Mouse (Mus musculus) CH12.LX (cell line): ENCODE measurements around the gene Pla2r1. TPM values are rescaled to one million over a fixed set of nuclear protein-coding genes. Genes with fewer than 3 reads are reported as not detected.

Source experiments
- DNase-seq: peaks from one replicate; pipeline ENCODE4 v3.0.0-alpha.2; 2013; ENCODE audit errors: extremely low read depth
- H3K27ac ChIP-seq: 2 replicates; pipeline ENCODE4 v1.5.1; 2012; ENCODE audit warnings: low read depth, mild to moderate bottlenecking, control low read depth, moderate library complexity; ENCODE audit not compliant: insufficient read depth
- H3K27me3 ChIP-seq: replicated peaks from 2 replicates; pipeline ENCODE3; 2012; ENCODE audit warnings: inconsistent platforms
- H3K36me3 ChIP-seq, 2 experiments: replicated peaks in 1 of 2; 2 replicates each; pipeline versions ENCODE3 to v1.6.1; 2012; ENCODE audit warnings: inconsistent platforms in 1 of 2, low read length in 1 of 2, mild to moderate bottlenecking in 1 of 2, mixed read lengths in 1 of 2, moderate library complexity in 1 of 2; ENCODE audit not compliant: control insufficient read depth in 1 of 2, insufficient read depth in 1 of 2
- H3K4me1 ChIP-seq, 2 experiments: 2 replicates each; pipeline ENCODE4 v1.6.1; 2012; ENCODE audit warnings: inconsistent platforms in 1 of 2, moderate library complexity in 1 of 2; ENCODE audit not compliant: insufficient read depth in 2 of 2, control insufficient read depth in 1 of 2
- H3K4me2 ChIP-seq: 2 replicates; pipeline ENCODE4 v1.6.1; 2012; ENCODE audit warnings: low read depth, mild to moderate bottlenecking, control low read depth; ENCODE audit not compliant: poor library complexity, insufficient read depth, severe bottlenecking
- H3K4me3 ChIP-seq, 3 experiments: fragments of 150-350 bp in 1 of 3; sonication (generic) in 1 of 3; replicated peaks in 1 of 3; 2 replicates each; pipeline versions ENCODE3 to v1.5.1; 2011 to 2012; ENCODE audit warnings: low read depth in 2 of 3, low read length in 2 of 3, mild to moderate bottlenecking in 2 of 3, moderate library complexity in 2 of 3, control low read depth in 1 of 3, improper control_type of control experiment in 1 of 3, inconsistent platforms in 1 of 3, mixed read lengths in 1 of 3; ENCODE audit not compliant: poor library complexity in 1 of 3
- H3K79me2 ChIP-seq: replicated peaks from 2 replicates; pipeline ENCODE4 v1.6.1; 2012; ENCODE audit warnings: mild to moderate bottlenecking, moderate library complexity; ENCODE audit not compliant: control insufficient read depth, poor library complexity, insufficient read depth, severe bottlenecking; ENCODE audit errors: extremely low read depth
- H3K9ac ChIP-seq: 2 replicates; pipeline ENCODE4 v1.6.1; 2012; ENCODE audit warnings: low read depth, mild to moderate bottlenecking, control low read depth, moderate library complexity; ENCODE audit not compliant: insufficient read depth
- H3K9me3 ChIP-seq: replicated peaks from 2 replicates; pipeline ENCODE3; 2012; ENCODE audit warnings: low read length, inconsistent platforms, mixed read lengths
- BHLHE40 ChIP-seq: IDR thresholded peaks from 2 replicates; pipeline ENCODE4 v1.6.1; 2011; ENCODE audit warnings: mild to moderate bottlenecking, low read depth, low read length, improper control_type of control experiment
- CHD1 ChIP-seq: IDR thresholded peaks from 2 replicates; pipeline ENCODE4 v1.6.1; 2012; ENCODE audit warnings: low read depth, low read length, improper control_type of control experiment, inconsistent platforms
- CHD2 ChIP-seq: IDR thresholded peaks from 2 replicates; pipeline ENCODE4 v1.6.1; 2011; ENCODE audit warnings: low read length, improper control_type of control experiment
- CTCF ChIP-seq, 2 experiments: IDR thresholded peaks in 1 of 2; conservative IDR thresholded peaks in 1 of 2; 2 replicates each; pipeline ENCODE4 v1.5.1; 2011 to 2012; ENCODE audit warnings: low read depth in 2 of 2, low read length in 2 of 2, improper control_type of control experiment in 1 of 2, inconsistent platforms in 1 of 2, mild to moderate bottlenecking in 1 of 2, moderate library complexity in 1 of 2
- ELF1 ChIP-seq: IDR thresholded peaks from 2 replicates; pipeline ENCODE4 v1.6.1; 2014; ENCODE audit warnings: low read depth, mild to moderate bottlenecking, inconsistent platforms, low read length, improper control_type of control experiment
- EP300 ChIP-seq: IDR thresholded peaks from 2 replicates; pipeline ENCODE4 v1.6.1; 2011; ENCODE audit warnings: low read length, improper control_type of control experiment
- GABPA ChIP-seq: IDR thresholded peaks from 2 replicates; pipeline ENCODE4 v1.6.1; 2012; ENCODE audit warnings: low read depth, low read length, improper control_type of control experiment, inconsistent platforms; ENCODE audit not compliant: insufficient replicate concordance
- HCFC1 ChIP-seq: IDR thresholded peaks from 2 replicates; pipeline ENCODE4 v1.6.1; 2012; ENCODE audit warnings: low read depth, mild to moderate bottlenecking, inconsistent platforms, low read length, improper control_type of control experiment
- IRF4 ChIP-seq: IDR thresholded peaks from 2 replicates; pipeline ENCODE4 v1.6.1; 2014; ENCODE audit warnings: low read depth, mild to moderate bottlenecking, inconsistent platforms, low read length, improper control_type of control experiment
- JUN ChIP-seq: IDR thresholded peaks from 2 replicates; pipeline ENCODE4 v1.6.1; 2011; ENCODE audit warnings: low read depth, mild to moderate bottlenecking, low read length, improper control_type of control experiment, moderate library complexity; ENCODE audit not compliant: insufficient read depth
- MAFK ChIP-seq: IDR thresholded peaks from 2 replicates; pipeline ENCODE4 v1.6.1; 2011; ENCODE audit warnings: low read length, improper control_type of control experiment; ENCODE audit not compliant: insufficient replicate concordance
- MAX ChIP-seq: IDR thresholded peaks from 2 replicates; pipeline ENCODE4 v1.6.1; 2011; ENCODE audit warnings: low read length, improper control_type of control experiment
- MXI1 ChIP-seq: IDR thresholded peaks from 2 replicates; pipeline ENCODE4 v1.6.1; 2011; ENCODE audit warnings: mild to moderate bottlenecking, low read depth, low read length, improper control_type of control experiment
- NELFE ChIP-seq: IDR thresholded peaks from 2 replicates; pipeline ENCODE4 v1.6.1; 2011; ENCODE audit warnings: low read depth, low read length, improper control_type of control experiment
- NRF1 ChIP-seq: IDR thresholded peaks from 2 replicates; pipeline ENCODE4 v1.6.1; 2014; ENCODE audit warnings: low read depth, mild to moderate bottlenecking, inconsistent platforms, low read length, improper control_type of control experiment, moderate library complexity
- POLR2AphosphoS2 ChIP-seq: IDR thresholded peaks from 2 replicates; pipeline ENCODE4 v1.6.1; 2011; ENCODE audit warnings: low read depth, low read length, improper control_type of control experiment
- RAD21 ChIP-seq: IDR thresholded peaks from 2 replicates; pipeline ENCODE4 v1.6.1; 2011; ENCODE audit warnings: low read depth, mild to moderate bottlenecking, low read length, improper control_type of control experiment, moderate library complexity
- SIN3A ChIP-seq: IDR thresholded peaks from 2 replicates; pipeline ENCODE4 v1.6.1; 2012; ENCODE audit warnings: low read length, improper control_type of control experiment, inconsistent platforms
- SMC3 ChIP-seq: IDR thresholded peaks from 2 replicates; pipeline ENCODE4 v1.6.1; 2011; ENCODE audit warnings: low read depth, low read length, improper control_type of control experiment
- TBP ChIP-seq: conservative IDR thresholded peaks from 2 replicates; pipeline ENCODE4 v1.6.1; 2011; ENCODE audit warnings: low read depth, low read length, improper control_type of control experiment
- TCF12 ChIP-seq: IDR thresholded peaks from 2 replicates; pipeline ENCODE4 v1.6.1; 2014; ENCODE audit warnings: low read depth, mild to moderate bottlenecking, inconsistent platforms, low read length, improper control_type of control experiment
- UBTF ChIP-seq: IDR thresholded peaks from 2 replicates; pipeline ENCODE4 v1.6.1; 2012; ENCODE audit warnings: low read depth, mild to moderate bottlenecking, inconsistent platforms, low read length, improper control_type of control experiment, moderate library complexity
- USF2 ChIP-seq: conservative IDR thresholded peaks from 2 replicates; pipeline ENCODE4 v1.6.1; 2011; ENCODE audit warnings: low read depth, low read length, improper control_type of control experiment
- ZC3H11A ChIP-seq: IDR thresholded peaks from 2 replicates; pipeline ENCODE4 v1.6.1; 2012; ENCODE audit warnings: low read depth, mild to moderate bottlenecking, inconsistent platforms, low read length, improper control_type of control experiment
- ZKSCAN1 ChIP-seq: IDR thresholded peaks from 2 replicates; pipeline ENCODE4 v1.6.1; 2012; ENCODE audit warnings: low read depth, inconsistent platforms, low read length, improper control_type of control experiment, borderline replicate concordance
- ZNF384 ChIP-seq: IDR thresholded peaks from 2 replicates; pipeline ENCODE4 v1.6.1; 2012; ENCODE audit warnings: low read depth, low read length, improper control_type of control experiment, inconsistent platforms
- dilution Hi-C: fragments of 300-500 bp; cut with MboI; formaldehyde crosslinking; loops from 2 replicates; pipeline ENCODE4 v1.14.3; 2020; ENCODE audit warnings: low sequenced_read_pairs; ENCODE audit not compliant: extremely low pct_unique_long_range_greater_than_20kb, extremely low pct_ligation_motif_present
- in situ Hi-C: fragments of 300-500 bp; cut with MboI; formaldehyde crosslinking; loops from 3 replicates; pipeline ENCODE4 v1.14.3; 2019; ENCODE audit warnings: low sequenced_read_pairs, low pct_ligation_motif_present, low pct_unique_long_range_greater_than_20kb, mixed read lengths
- polyA plus RNA-seq: library from polyadenylated mRNA; unstranded; fragments of >175 nt; gene quantifications from 2 replicates; pipeline ENCODE4 v1.2.1, GENCODE M21; 2012; ENCODE audit warnings: low read depth; ENCODE audit not compliant: insufficient read length
- total RNA-seq, 2 experiments: library from RNA; depleted of rRNA; stranded (reverse); fragments of 300-350 nt in 1 of 2; fragments of >200 nt in 1 of 2; gene quantifications; 2 replicates each; pipeline ENCODE4 v1.2.3; 2012 to 2014

Pla2r1 gene
- total and polyA plus RNA-seq, 3 experiments: not detected

GRCm38 (mm10) chr2:60387363-60387762 is 165.7 kb downstream of the Pla2r1 start:
- no peak overlapping the region for H3K4me3 ChIP-seq
- dilution Hi-C loops (no loop called here), in situ Hi-C loops (no loop called here)
- H3K27ac ChIP-seq: no peak overlapping the region
- H3K79me2 ChIP-seq: no peaks in the 10 kb centered on the region
- no peaks in the 10 kb centered on the region for H3K9me3 ChIP-seq
- no peak for DNase-seq
- no peak overlapping the region for H3K4me2 ChIP-seq
- peaks cover 3% of the 10 kb centered on the region for H3K27me3 ChIP-seq
- H3K36me3 ChIP-seq: no peaks in the 10 kb centered on the region
- peaks cover 3 to 9% of the 10 kb centered on the region in 2 experiments for H3K4me1 ChIP-seq
- H3K9ac ChIP-seq: no peak overlapping the region
- TF ChIP-seq ZC3H11A (no peak), NELFE (no peak), NRF1 (no peak), SIN3A (no peak), HCFC1 (no peak), ZKSCAN1 (no peak), ELF1 (no peak), SMC3 (no peak), MXI1 (no peak), MAFK (no peak), TBP (no peak), JUN (no peak), CTCF (conservative IDR thresholded peaks at IDR 0.05 in 1 of 2, IDR thresholded peaks at IDR 0.05 in 1 of 2; ENCODE audit: low read depth in 2 of 2, low read length in 2 of 2) (no peak), MAX (no peak), EP300 (no peak), ZNF384 (no peak), RAD21 (no peak), TCF12 (no peak), CHD2 (no peak)

GRCm38 (mm10) chr2:60386835-60387234 is 166.3 kb downstream of the Pla2r1 start:
- Histone ChIP-seq H3K36me3 (no peaks in the 10 kb centered on the region), H3K9ac (no peak overlapping the region), H3K4me3 (no peak overlapping the region), H3K79me2 (no peaks in the 10 kb centered on the region), H3K27me3 (peaks cover 3% of the 10 kb centered on the region), H3K27ac (no peak overlapping the region), H3K4me1 (peaks cover 3 to 9% of the 10 kb centered on the region in 2 experiments), H3K9me3 (no peaks in the 10 kb centered on the region), H3K4me2 (no peak overlapping the region)
- no peak for DNase-seq
- TF ChIP-seq MAFK (no peak), BHLHE40 (no peak), POLR2AphosphoS2 (no peak), CTCF (conservative IDR thresholded peaks at IDR 0.05 in 1 of 2, IDR thresholded peaks at IDR 0.05 in 1 of 2; ENCODE audit: low read depth in 2 of 2, low read length in 2 of 2) (no peak), IRF4 (no peak), GABPA (no peak), ZKSCAN1 (no peak), NRF1 (no peak), JUN (no peak), NELFE (no peak), ZC3H11A (no peak), CHD1 (no peak), USF2 (no peak), UBTF (no peak), CHD2 (no peak), EP300 (no peak)
- dilution Hi-C loops (no loop called here), in situ Hi-C loops (no loop called here)
